Mouse (Mus musculus): Measurements from ENCODE around the gene H2-M10.6. TPM values are rescaled to one million over a fixed set of nuclear protein-coding genes. Genes with fewer than 3 reads are reported as not detected.

Gene H2-M10.6
- total RNA-seq, 2 experiments from 2014 or later, result not detected

DNA sequence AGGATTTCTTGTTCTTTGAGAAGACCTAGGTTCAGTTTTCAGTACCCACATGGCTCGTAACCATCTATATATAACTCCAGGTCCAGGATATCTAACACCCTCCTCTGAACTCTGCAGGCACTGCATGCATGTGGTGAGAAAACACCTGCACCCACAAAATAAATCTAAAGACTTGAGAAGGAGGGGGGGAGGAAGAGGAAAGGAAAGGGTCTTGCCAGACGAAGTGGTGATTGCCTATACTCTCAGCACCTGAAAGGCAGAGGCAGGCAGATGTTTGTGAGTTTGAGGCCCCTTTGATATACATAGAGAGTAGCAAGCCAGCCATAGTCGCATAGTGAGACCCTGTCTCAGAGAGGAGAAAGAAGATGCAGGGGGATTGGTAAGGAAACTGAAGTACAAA lies 28.0 kb downstream of the H2-M10.6 start:
- no peak for DNase-seq
- intact Hi-C loops (cut with DNase I), result no loop called here

GRCm38 (mm10) chr17:36840961-36841445 lies 29.0 kb downstream of the H2-M10.6 start:
- intact Hi-C loops (cut with DNase I), result no loop called here
- no peak for DNase-seq

GRCm38 (mm10) chr17:36843696-36844095 lies 31.7 kb downstream of the H2-M10.6 start:
- intact Hi-C loops (cut with DNase I), result no loop called here
- no peak for DNase-seq

DNA sequence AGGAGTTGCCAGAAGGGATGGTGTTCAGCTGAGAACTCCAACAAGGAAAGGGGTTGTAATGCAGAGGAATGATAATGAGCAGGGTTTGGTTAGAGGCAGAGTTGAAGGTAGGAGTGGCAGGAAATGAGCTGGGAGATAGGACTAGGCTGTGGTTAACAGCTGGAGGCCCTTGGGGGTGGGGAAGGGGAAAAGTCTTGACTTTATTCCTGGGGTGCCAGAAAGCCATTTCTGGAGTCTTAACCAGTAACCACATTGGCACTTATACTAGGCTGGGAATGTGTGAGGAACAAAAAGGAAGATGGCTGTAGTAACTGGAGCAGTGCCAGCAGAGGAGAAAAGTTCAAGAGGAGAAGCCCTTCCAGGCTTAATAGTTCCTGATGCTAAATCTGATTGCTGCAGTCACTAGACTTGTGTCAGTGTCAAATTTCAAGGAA lies 32.3 kb downstream of the H2-M10.6 start:
- DNase-seq, result no peak
- intact Hi-C loops (cut with DNase I), result no loop called here

GRCm38 (mm10) chr17:36844725-36845124 lies 32.8 kb downstream of the H2-M10.6 start:
- intact Hi-C loops (cut with DNase I), result no loop called here
- DNase-seq, result no peak

DNA sequence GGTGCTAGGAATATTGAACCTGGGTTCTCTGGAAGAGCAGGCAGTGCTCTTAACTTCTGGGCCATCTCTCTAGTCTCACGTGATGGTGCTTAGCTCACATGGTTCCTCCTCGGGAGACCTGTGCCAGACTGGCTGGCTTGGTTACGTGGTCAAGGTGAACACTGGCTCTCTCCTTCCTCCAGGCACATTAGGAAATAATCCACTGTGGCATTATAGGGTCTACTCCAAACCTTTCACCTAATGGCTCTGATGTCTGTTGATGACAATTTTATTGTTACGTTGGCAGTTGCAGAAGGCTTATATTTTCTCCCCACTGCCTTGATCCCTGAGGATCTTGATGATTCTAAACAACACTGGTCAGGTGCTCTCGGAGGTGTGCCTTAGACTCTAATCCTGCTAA lies 36.9 kb downstream of the H2-M10.6 start:
- intact Hi-C loops (cut with DNase I), result no loop called here

DNA sequence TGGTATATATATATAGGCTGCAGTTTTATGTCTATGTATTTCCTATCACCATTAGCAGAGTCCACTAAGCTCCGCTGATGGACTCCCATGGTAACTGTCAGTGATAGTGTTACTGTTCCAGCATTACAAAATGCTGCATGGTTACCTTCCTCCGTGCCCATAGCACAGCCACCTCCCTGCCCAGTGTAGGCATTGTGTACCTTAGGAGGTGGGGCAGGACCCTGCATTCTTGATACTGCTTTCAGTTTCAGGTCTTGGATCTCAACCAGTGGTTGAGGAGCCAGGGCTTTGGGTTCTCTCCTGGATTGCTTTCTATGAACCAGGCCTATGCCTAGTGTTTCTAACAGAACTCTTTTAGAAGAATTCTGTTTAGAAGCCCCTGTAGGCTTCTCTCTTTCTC lies 38.0 kb downstream of the H2-M10.6 start:
- no peak for DNase-seq
- intact Hi-C loops (cut with DNase I), result no loop called here

More for the DNA sequence above, 36.9 kb downstream of the H2-M10.6 start:
- DNase-seq, result no peak

DNA sequence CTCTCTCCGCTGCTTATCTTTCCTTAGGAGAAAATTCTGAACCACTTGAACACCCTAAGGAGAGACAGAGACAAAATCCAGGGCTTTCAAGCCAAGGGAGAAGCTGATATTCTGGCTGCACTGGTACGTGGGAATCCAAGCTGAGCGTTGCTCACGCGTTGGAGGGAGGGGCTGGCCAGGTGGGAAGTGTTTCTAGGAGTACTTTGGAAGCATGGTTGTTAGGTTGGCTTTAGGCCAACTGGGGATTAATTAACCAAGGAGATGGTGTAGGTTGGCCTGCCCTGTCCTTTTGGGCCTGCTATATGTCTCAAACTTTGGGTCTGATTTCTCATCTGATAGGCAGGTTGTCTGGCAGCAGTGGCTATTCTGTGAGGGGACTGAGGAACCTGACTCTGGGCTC lies 39.2 kb downstream of the H2-M10.6 start:
- no peak for DNase-seq
- intact Hi-C loops (cut with DNase I), result no loop called here

DNA sequence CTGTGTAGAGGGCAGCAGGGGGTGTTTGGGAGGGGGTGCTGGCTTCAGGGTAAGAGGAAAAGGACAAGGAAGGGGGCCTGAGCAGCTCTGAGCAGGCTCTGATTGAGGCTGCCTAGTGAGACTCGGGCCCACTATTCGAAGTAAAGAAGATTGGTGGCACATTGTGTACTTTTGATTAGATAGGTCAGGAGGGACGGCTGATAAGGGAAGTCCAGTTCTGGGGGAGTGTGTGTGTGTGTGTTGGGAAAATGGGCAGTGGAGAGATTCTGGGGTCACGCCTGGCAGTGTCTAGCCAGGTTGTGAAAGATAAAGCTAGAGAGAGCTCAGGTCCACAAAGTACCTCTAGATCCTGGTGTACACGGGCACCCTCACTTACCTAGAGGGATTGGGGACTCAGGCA lies 39.7 kb downstream of the H2-M10.6 start:
- intact Hi-C loops (cut with DNase I), result no loop called here
- no peak for DNase-seq

DNA sequence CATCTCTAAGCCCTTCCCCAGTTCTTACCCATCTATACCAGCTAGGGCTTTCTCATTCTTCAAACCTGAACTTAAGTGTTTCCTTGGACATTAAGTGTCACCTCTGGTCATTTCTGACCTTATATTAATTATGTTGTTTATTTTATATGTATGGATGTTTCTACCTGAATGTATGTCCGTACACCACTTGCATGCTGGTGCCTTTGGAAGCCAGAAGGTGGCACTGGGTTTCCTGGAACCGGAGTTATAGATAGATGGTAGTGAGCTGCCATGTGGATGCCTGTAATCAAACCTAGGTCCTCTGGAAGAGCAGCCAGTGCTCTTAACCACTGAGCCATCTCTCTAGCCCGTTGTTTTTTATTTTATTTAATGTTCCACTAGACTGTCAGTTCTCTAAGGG lies 43.5 kb downstream of the H2-M10.6 start:
- intact Hi-C loops (cut with DNase I), result no loop called here
- DNase-seq, result no peak

DNA sequence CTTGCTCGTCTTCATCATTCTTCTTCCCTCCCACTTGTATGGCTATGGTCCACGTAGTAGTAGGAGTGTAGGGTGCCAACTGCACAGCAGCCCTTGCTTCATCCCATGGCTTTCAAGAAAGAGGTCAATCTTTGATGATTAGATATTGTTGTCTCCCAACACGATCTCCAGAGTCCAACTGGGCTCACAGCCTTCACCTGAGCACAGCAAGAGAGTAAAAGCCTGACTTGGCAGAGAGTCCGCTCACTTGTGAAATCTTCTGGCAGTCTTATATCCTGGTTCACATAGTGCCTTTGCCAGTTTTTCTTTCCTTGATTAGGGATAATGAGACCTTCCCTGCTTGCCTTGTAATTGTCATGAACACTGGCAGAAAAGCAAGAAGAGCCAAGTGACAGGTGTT lies 44.3 kb downstream of the H2-M10.6 start:
- intact Hi-C loops (cut with DNase I), result no loop called here
- no peak for DNase-seq

DNA sequence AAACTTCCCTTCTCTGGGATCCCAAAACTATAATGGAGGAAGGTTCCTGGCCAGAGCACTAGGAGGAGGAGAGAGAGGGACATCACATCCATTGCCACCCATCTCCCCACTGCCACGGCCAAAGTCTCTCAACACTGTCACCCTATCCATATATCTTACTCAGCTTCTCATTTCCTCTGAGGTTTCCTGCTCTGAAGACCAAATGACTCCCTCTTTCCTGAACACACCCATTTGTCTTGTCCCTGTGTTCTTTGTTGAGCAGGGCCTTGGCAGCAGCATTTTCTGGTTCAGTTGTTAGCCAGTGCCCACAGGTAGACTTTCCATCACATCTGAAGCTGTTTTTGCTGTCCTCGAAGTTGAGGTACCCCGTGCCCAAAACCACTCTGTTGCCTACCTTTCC lies 46.2 kb downstream of the H2-M10.6 start:
- intact Hi-C loops (cut with DNase I), result no loop called here
- no peak for DNase-seq

DNA sequence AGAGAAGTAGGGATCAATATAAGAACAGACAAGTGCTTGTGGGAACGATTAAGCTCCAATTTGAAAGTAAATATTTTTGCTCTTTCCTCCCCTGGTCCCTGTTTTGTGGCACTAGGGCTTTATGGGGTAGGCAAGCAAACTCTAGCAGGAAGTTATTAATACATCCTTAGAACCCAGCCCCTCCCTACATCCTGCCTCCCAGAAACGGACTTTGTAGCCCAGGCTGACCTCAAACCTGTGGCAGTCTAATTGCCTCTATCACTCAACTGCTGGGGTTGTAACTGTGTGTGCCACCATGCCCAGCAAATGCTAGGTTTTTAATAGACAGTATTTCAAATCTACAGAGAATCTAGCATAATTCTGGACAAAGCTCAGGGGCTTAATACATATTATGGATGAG lies 49.7 kb downstream of the H2-M10.6 start:
- intact Hi-C loops (cut with DNase I), result no loop called here
- DNase-seq, result no peak

Other genes with a start within 250 kb of the H2-M10.6 start
- not detected for gene H2-M9, start 169.5 kb upstream of the H2-M10.6 start, total RNA-seq (2021)
- gene H2-M1, start 140.0 kb upstream of the H2-M10.6 start, total RNA-seq (2021), result not detected
- not detected for gene H2-M10.5, start 39.3 kb upstream of the H2-M10.6 start, total RNA-seq (2021)
- gene Trim26, start 25.0 kb downstream of the H2-M10.6 start, total RNA-seq (2021), result 10 to 100 TPM; 33.4 to 36.8 TPM
- not detected for gene Trim15, start 55.0 kb downstream of the H2-M10.6 start, total RNA-seq (2021)
- not detected for gene Trim10, start 57.4 kb downstream of the H2-M10.6 start, total RNA-seq (2021)
- not detected for gene Trim40, start 78.0 kb downstream of the H2-M10.6 start, total RNA-seq (2021)
- gene Trim31, start 85.9 kb downstream of the H2-M10.6 start, total RNA-seq (2021), result not detected
- 1 to 10 TPM; 1.7 TPM for gene Rnf39, start 130.7 kb downstream of the H2-M10.6 start, total RNA-seq (2021)
- 10 to 100 TPM; 81.7 to 91.9 TPM for gene Ppp1r11, start 139.6 kb downstream of the H2-M10.6 start, total RNA-seq (2021)
- 10 to 100 TPM; 25.8 to 30.3 TPM for gene Znrd1, start 146.4 kb downstream of the H2-M10.6 start, total RNA-seq (2021)
- 1 to 10 TPM; 2.3 to 4.5 TPM for gene Znrd1as, start 146.4 kb downstream of the H2-M10.6 start, total RNA-seq (2021)
- gene 2410137M14Rik, start 169.1 kb downstream of the H2-M10.6 start, total RNA-seq (2021), result 1 to 10 TPM in 1 of 2 experiments, not detected in 1; 1.1 TPM
- gene H2-M5, start 177.4 kb downstream of the H2-M10.6 start, total RNA-seq (2021), result 1 to 10 TPM; 6.0 to 6.5 TPM
- 100 to 1,000 TPM; 218 to 227 TPM for gene Zfp57, start 189.0 kb downstream of the H2-M10.6 start, total RNA-seq (2021)
- under 1 TPM in 1 of 2 experiments, not detected in 1; 0.20 TPM for gene Mog, start 211.2 kb downstream of the H2-M10.6 start, total RNA-seq (2021)
- 100 to 1,000 TPM; 430 to 482 TPM for gene Gabbr1, start 233.8 kb downstream of the H2-M10.6 start, total RNA-seq (2021)